Mouse (Mus musculus): Measurements from ENCODE around the gene Sbf1.

DNA sequence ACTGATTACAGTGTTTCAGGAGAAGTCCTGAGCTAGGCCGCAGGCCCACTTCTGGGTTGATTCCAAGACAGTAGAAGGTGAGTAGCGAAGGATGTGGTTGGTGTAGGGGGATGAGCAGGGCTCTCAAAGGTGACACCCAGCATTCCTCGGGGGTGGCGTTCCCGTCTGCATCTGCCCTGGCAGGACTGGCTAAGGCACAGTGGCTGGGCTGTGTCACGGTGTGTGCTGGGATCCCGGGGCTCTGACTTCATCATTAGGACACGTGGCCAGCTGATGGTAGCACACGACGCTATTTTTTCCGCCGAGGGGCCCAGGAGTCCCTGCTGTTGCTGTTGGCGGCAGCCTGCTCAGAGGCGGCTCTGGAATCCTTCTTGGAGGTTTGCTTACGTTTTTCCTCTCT, 36.2 kb upstream of the Sbf1 start:
- TF ChIP-seq POLR2A (IDR thresholded peaks at IDR 0.05; ENCODE audit: extremely low read depth, insufficient read depth, low read length) (no peak), CTCF (IDR thresholded peaks at IDR 0.05; ENCODE audit: low read depth, low read length) (no peak)
